Mouse (Mus musculus): ENCODE results near the gene Acap1. TPM values are rescaled to one million over a fixed set of nuclear protein-coding genes. Genes with fewer than 3 reads are reported as not detected.

Gene Acap1
- polyA plus RNA-seq, 1 experiment, result 0.59 TPM

DNA sequence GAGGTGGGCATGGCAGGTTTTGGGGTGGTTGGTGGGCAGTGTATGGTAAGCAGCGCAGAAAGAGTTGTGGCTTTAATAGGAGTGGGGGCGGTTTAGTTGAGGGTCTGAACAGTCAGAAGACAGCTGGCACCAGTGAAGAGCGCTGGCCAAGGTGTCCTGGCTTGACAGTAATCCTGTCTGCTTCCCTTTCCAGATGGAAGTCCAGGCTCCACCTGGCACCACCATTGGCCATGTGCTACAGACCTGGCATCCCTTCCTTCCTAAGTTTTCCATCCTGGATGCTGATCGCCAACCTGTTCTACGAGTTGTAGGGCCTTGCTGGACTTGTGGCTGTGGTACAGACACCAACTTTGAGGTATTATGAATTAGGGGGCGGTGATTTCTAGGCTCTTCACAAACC is 47.3 kb downstream of the Acap1 start:
- no peak for DNase-seq (ENCODE audit: low read depth)
- TF ChIP-seq CTCF (IDR thresholded peaks at IDR 0.05; ENCODE audit: borderline replicate concordance, extremely low read depth, insufficient read depth, insufficient read length) (no peak), POLR2A (IDR thresholded peaks at IDR 0.05; ENCODE audit: borderline replicate concordance, extremely low read depth, insufficient read depth, insufficient read length, poor library complexity, severe bottlenecking) (no peak)

DNA sequence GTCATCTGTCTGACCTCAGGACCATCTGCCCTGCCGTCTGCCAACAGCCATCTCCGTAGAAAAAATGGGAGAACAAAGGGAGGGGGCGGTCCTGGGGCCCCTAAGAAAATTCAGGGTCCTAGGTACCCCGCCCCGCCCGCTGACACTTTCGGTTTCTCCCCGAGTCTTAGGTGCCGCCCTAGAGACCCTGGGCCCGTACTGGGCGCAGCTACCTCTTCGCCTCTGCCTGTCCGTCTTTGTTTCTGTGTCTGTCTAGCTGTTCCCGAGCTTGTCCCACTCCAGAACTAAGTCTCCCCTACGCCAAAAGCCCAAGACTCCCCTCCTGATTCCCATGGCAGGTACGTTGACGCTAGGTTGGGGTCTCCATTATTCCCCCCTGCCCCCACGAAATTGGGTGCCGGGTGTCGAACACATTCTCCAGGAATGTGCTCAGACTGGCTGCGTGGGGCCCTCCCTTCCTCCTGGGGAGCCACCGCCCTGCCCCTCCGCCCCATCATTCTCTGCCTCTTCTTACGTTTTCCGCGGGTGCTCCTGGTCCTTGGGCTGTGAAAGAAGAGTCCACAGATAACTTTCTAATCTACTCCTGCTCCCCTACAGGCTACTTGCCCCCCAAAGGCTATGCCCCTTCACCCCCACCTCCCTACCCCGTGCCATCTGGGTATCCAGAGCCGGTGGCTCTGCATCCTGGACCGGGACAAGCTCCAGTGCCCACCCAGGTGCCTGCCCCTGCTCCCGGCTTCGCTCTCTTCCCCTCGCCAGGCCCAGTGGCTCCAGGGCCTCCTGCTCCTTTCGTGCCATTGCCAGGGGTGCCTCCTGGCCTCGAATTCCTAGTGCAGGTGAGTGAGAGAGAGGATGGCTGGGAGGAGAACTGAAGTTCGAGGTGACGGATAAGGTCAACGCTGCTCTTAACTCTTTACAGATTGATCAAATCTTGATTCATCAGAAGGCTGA is 48.3 kb downstream of the Acap1 start:
- no peak for DNase-seq (ENCODE audit: low read depth)
- TF ChIP-seq POLR2A (IDR thresholded peaks at IDR 0.05; ENCODE audit: borderline replicate concordance, extremely low read depth, insufficient read depth, insufficient read length, poor library complexity, severe bottlenecking) (no peak), CTCF (IDR thresholded peaks at IDR 0.05; ENCODE audit: borderline replicate concordance, extremely low read depth, insufficient read depth, insufficient read length) (no peak)

- TF ChIP-seq CTCF (IDR thresholded peaks at IDR 0.05; ENCODE audit: borderline replicate concordance, extremely low read depth, insufficient read depth, insufficient read length), result no peak
- peak; percentile 59; the same call in 1 of the 2 replicates for TF ChIP-seq POLR2A (IDR thresholded peaks at IDR 0.05; ENCODE audit: borderline replicate concordance, extremely low read depth, insufficient read depth, insufficient read length, poor library complexity, severe bottlenecking)
- peak; percentile 97 for DNase-seq (ENCODE audit: low read depth)
Observed at GRCm38 (mm10) chr11:69846198-69846680, 49.1 kb downstream of the Acap1 start, which contains the start of gene Plscr3. Plscr3 (plus strand) TSS chr11:69846376.

- no peak for DNase-seq (ENCODE audit: low read depth)
- TF ChIP-seq CTCF (IDR thresholded peaks at IDR 0.05; ENCODE audit: borderline replicate concordance, extremely low read depth, insufficient read depth, insufficient read length) (no peak), POLR2A (IDR thresholded peaks at IDR 0.05; ENCODE audit: borderline replicate concordance, extremely low read depth, insufficient read depth, insufficient read length, poor library complexity, severe bottlenecking) (no peak)
Observed at GRCm38 (mm10) chr11:69838714-69839104, 56.6 kb downstream of the Acap1 start.

- DNase-seq (ENCODE audit: low read depth), result peak; percentile 99
- no peak for TF ChIP-seq CTCF (IDR thresholded peaks at IDR 0.05; ENCODE audit: borderline replicate concordance, extremely low read depth, insufficient read depth, insufficient read length)
- TF ChIP-seq POLR2A (IDR thresholded peaks at IDR 0.05; ENCODE audit: borderline replicate concordance, extremely low read depth, insufficient read depth, insufficient read length, poor library complexity, severe bottlenecking), result peak; percentile 49; the same call in 1 of the 2 replicates
Observed at GRCm38 (mm10) chr11:69837952-69838713, 57.2 kb downstream of the Acap1 start, which contains the start of gene Tmem256. Tmem256 (plus strand) TSS chr11:69838514.

DNA sequence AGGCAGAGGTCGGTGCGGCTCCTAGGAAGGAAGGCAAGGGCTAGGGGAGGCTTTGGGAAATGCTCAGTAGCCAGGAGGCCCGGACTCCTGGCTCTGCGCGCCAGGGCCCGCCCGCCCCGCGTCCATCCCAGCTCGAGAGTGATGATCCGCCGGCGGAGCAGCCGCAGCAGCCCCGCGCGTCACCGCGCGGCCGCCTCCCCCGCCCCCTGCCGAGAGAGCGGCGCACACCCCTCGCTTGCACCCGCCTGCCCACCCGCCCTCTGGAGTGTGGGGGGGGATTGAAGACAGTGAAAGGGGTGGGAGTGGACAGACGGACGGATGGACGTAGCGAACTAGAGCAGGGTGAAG is 57.8 kb downstream of the Acap1 start, which contains the start of gene Nlgn2:
Nlgn2 (minus strand) TSS at position 181 of the 348 bp plus-strand sequence.
- TF ChIP-seq CTCF (IDR thresholded peaks at IDR 0.05; ENCODE audit: borderline replicate concordance, extremely low read depth, insufficient read depth, insufficient read length) (peak; percentile 3; the same call in 1 of the 2 replicates), POLR2A (IDR thresholded peaks at IDR 0.05; ENCODE audit: borderline replicate concordance, extremely low read depth, insufficient read depth, insufficient read length, poor library complexity, severe bottlenecking) (peak; percentile 82)
- no peak for DNase-seq (ENCODE audit: low read depth)

DNA sequence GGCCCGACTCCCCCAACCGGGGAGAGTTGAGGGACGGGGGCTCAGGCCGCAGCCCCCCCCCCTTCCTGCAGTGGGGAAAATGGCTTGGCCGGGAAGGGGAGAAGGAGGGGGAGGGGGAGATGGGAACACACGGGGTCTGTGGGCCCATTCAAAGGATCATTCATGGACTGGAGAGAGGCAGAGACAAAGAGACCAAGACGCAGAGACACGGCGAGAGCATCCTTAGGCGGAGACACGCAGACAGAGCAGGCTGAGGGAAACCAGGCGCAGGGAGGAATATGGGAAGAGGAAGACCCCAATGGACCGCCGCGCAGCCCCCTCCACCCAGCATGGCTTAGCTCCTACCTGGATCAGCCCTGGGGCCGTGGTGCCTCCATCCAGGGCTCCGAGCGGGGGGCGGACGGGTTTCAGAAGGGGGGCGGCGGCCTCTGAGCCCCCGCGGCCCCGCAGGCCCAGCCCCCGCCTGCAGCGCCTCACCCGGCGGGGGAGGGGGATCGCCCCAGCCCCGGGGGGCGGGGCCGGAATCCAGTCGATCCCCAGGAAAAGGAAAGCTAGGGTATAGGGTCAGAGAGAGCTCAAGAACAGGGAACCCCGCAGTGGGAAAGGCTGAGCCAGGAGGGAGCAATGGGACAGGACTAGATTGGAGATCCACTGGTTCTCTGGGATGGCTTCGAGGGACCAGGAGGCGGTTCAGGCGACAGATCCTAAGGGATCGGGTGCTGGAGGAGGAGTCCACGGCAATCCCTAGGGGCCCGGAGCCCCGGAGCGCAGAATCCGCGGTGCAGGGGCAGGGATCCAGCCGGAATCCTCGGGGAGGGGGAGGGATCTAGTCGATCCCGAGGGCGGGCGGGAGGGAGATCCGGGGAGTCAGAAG is 58.4 kb downstream of the Acap1 start:
- TF ChIP-seq POLR2A (IDR thresholded peaks at IDR 0.05; ENCODE audit: borderline replicate concordance, extremely low read depth, insufficient read depth, insufficient read length, poor library complexity, severe bottlenecking) (0 out of 2 replicates have a peak, but pooled peaks have one; percentile 14), CTCF (IDR thresholded peaks at IDR 0.05; ENCODE audit: borderline replicate concordance, extremely low read depth, insufficient read depth, insufficient read length) (no peak)
- peak; percentile 69 for DNase-seq (ENCODE audit: low read depth)

DNA sequence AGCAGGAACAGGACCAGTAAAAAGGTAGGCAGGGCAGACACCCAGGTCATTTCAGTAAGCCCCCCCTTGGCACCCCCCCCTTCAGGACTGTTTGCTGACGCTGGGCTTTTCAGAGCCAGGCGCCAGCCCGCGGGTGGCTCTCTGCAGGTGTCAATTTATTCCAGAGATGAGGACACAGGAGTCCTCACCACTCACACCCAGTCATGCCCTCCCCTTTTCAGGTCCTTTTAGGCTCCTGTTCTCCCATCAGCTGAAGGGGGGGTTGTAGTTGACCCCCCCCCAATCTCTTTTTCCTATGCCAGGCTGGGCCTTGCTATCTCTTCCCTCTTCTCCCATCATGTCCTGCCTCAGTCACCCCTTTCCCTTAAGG is 59.4 kb downstream of the Acap1 start:
- DNase-seq (ENCODE audit: low read depth), result peak; percentile 31
- TF ChIP-seq CTCF (IDR thresholded peaks at IDR 0.05; ENCODE audit: borderline replicate concordance, extremely low read depth, insufficient read depth, insufficient read length) (no peak), POLR2A (IDR thresholded peaks at IDR 0.05; ENCODE audit: borderline replicate concordance, extremely low read depth, insufficient read depth, insufficient read length, poor library complexity, severe bottlenecking) (no peak)

GRCm38 (mm10) chr11:69835326-69835965 is 59.9 kb downstream of the Acap1 start:
- peak; percentile 63 for DNase-seq (ENCODE audit: low read depth)
- TF ChIP-seq POLR2A (IDR thresholded peaks at IDR 0.05; ENCODE audit: borderline replicate concordance, extremely low read depth, insufficient read depth, insufficient read length, poor library complexity, severe bottlenecking) (no peak), CTCF (IDR thresholded peaks at IDR 0.05; ENCODE audit: borderline replicate concordance, extremely low read depth, insufficient read depth, insufficient read length) (no peak)

Data from brain, embryonic 14.5 days (tissue).